ENCODE assay signal across 11 mouse cellular contexts in genomic region chr13:39877361-39878141, GRCm38 (mm10).
DNase-seq lines count a peak whose midpoint lies in the region; ATAC-seq and TF ChIP-seq lines count a peak whose summit lies in the region.
"Had no signal": no experiment of that assay in that cellular context is flagged by ENCODE, and none has a peak within 500 bp of the region (broad histone marks: within the 10 kb centered on the region; RNA-seq: fewer than 3 reads in every experiment).

No protein-coding gene starts in this region.

- no peak for TF ChIP-seq CTCF in lung, postnatal 0 days (IDR thresholded peaks at IDR 0.05)

- no peaks in the 10 kb centered on the region for H3K36me3 ChIP-seq in embryonic facial prominence, embryonic 10.5 days (replicated peaks)
- no peaks in the 10 kb centered on the region for H3K36me3 ChIP-seq in hindbrain, embryonic 10.5 days
- H3K36me3 ChIP-seq in midbrain, embryonic 15.5 days (replicated peaks) = no peaks in the 10 kb centered on the region
- no peaks in the 10 kb centered on the region for H3K36me3 ChIP-seq in lung, postnatal 0 days (ENCODE audit: insufficient read depth, low read length)
- H3K36me3 ChIP-seq: liver, embryonic 15.5 days had no signal

- WGBS in embryonic facial prominence, embryonic 10.5 days = 19% methylated on average over 16 of the region's 16 CpGs
- WGBS in hindbrain, embryonic 10.5 days = 20% methylated on average over 16 of the region's 16 CpGs
- 6% methylated on average over 16 of the region's 16 CpGs for WGBS in midbrain, embryonic 15.5 days
- 85% methylated on average over 16 of the region's 16 CpGs for WGBS in lung, postnatal 0 days

- peak; percentile 21 for DNase-seq in ZHBTc4 (ENCODE audit: low read depth, low spot score)
- peak; percentile 60 for DNase-seq in embryonic facial prominence, embryonic 10.5 days (ENCODE audit: low spot score)
- DNase-seq in hindbrain, embryonic 10.5 days (ENCODE audit: low spot score) = peak; percentile 85
- no peak for DNase-seq in lung, postnatal 0 days (ENCODE audit: low spot score)
- DNase-seq in thymus, adult 18-20 months = no peak
- DNase-seq in cerebellum, adult 8-10 months = no peak
- DNase-seq in adrenal gland, postnatal 25 days = no peak
- DNase-seq: heart, postnatal 4 days; kidney, postnatal 36 days had no signal

- H3K4me2 ChIP-seq in midbrain, embryonic 15.5 days = peak overlapping the region; percentile 40
- no peak overlapping the region for H3K4me2 ChIP-seq in lung, postnatal 0 days (replicated peaks; ENCODE audit: low read depth, low read length)
- H3K4me2 ChIP-seq: liver, embryonic 15.5 days had no signal

- H3K27ac ChIP-seq in embryonic facial prominence, embryonic 10.5 days (replicated peaks) = peak overlapping the region; percentile 61
- peak overlapping the region; percentile 45; the same call in 1 of the 2 replicates for H3K27ac ChIP-seq in hindbrain, embryonic 10.5 days
- H3K27ac ChIP-seq in midbrain, embryonic 15.5 days = no peak overlapping the region
- no peak overlapping the region for H3K27ac ChIP-seq in lung, postnatal 0 days (ENCODE audit: low read length)
- H3K27ac ChIP-seq: liver, embryonic 15.5 days had no signal

- no peak for TF ChIP-seq EP300 in lung, postnatal 0 days (IDR thresholded peaks at IDR 0.05)

- ATAC-seq in midbrain, embryonic 15.5 days (replicated peaks) = peak; percentile 83
- ATAC-seq in lung, postnatal 0 days = no peak

- H3K4me1 ChIP-seq in embryonic facial prominence, embryonic 10.5 days = peaks cover 13% of the 10 kb centered on the region
- H3K4me1 ChIP-seq in hindbrain, embryonic 10.5 days (replicated peaks) = peaks cover 26% of the 10 kb centered on the region
- peaks cover 3% of the 10 kb centered on the region; the same call in 1 of the 2 replicates for H3K4me1 ChIP-seq in midbrain, embryonic 15.5 days
- no peaks in the 10 kb centered on the region for H3K4me1 ChIP-seq in lung, postnatal 0 days (ENCODE audit: insufficient read depth, low read depth, low read length)
- H3K4me1 ChIP-seq: liver, embryonic 15.5 days had no signal

- H3K9me3 ChIP-seq in embryonic facial prominence, embryonic 10.5 days = no peaks in the 10 kb centered on the region
- no peaks in the 10 kb centered on the region for H3K9me3 ChIP-seq in hindbrain, embryonic 10.5 days
- H3K9me3 ChIP-seq in midbrain, embryonic 15.5 days = no peaks in the 10 kb centered on the region
- no peaks in the 10 kb centered on the region for H3K9me3 ChIP-seq in lung, postnatal 0 days (ENCODE audit: low read length)
- H3K9me3 ChIP-seq: liver, embryonic 15.5 days had no signal

- H3K9ac ChIP-seq in midbrain, embryonic 15.5 days = no peak overlapping the region
- H3K9ac ChIP-seq in lung, postnatal 0 days (replicated peaks; ENCODE audit: low read depth) = no peak overlapping the region
- H3K9ac ChIP-seq: liver, embryonic 15.5 days had no signal

- peak overlapping the region; percentile 46 for H3K4me3 ChIP-seq in embryonic facial prominence, embryonic 10.5 days
- peak overlapping the region; percentile 28 for H3K4me3 ChIP-seq in hindbrain, embryonic 10.5 days
- peak overlapping the region; percentile 12; the same call in 1 of the 2 replicates for H3K4me3 ChIP-seq in midbrain, embryonic 15.5 days
- H3K4me3 ChIP-seq in lung, postnatal 0 days (ENCODE audit: low read depth, low read length) = no peak overlapping the region
- H3K4me3 ChIP-seq: liver, embryonic 15.5 days had no signal

- H3K27me3 ChIP-seq in embryonic facial prominence, embryonic 10.5 days (replicated peaks; ENCODE audit: low read depth, poor library complexity, severe bottlenecking) = peaks cover 63% of the 10 kb centered on the region
- H3K27me3 ChIP-seq in hindbrain, embryonic 10.5 days (ENCODE audit: insufficient read depth, poor library complexity, severe bottlenecking) = peaks cover 83% of the 10 kb centered on the region
- peaks cover 56% of the 10 kb centered on the region for H3K27me3 ChIP-seq in midbrain, embryonic 15.5 days (replicated peaks)
- no peaks in the 10 kb centered on the region for H3K27me3 ChIP-seq in lung, postnatal 0 days (replicated peaks; ENCODE audit: insufficient read depth, low read length)
- H3K27me3 ChIP-seq: liver, embryonic 15.5 days had no signal

Comparison
In these comparisons a context has a peak if more than half of its experiments do, and no peak if none do; other contexts are left out.
1. DNase-seq: peak in ZHBTc4 (single experiment), embryonic facial prominence, embryonic 10.5 days (single experiment) and hindbrain, embryonic 10.5 days (single experiment); none in lung, postnatal 0 days (single experiment), thymus, adult 18-20 months (0 of 2), cerebellum, adult 8-10 months (single experiment) and adrenal gland, postnatal 25 days (single experiment).
2. H3K27ac ChIP-seq: peak in embryonic facial prominence, embryonic 10.5 days (single experiment) and hindbrain, embryonic 10.5 days (single experiment); none in midbrain, embryonic 15.5 days (single experiment) and lung, postnatal 0 days (single experiment).